Mouse (Mus musculus) kidney, adult 2 months (tissue): Measurements from ENCODE around the gene Sdk2.

Experiments
- CTCF ChIP-seq: fragments of 200-500 bp; conservative IDR thresholded peaks from 2 replicates; pipeline ENCODE4 v1.5.1; 2011; ENCODE audit warnings: low read depth, mild to moderate bottlenecking, control low read depth, low read length, moderate library complexity, mixed read lengths; ENCODE audit not compliant: insufficient read depth, insufficient read length
- POLR2A ChIP-seq: fragments of 200-500 bp; IDR thresholded peaks from one replicate; pipeline ENCODE4 v1.6.1; 2011; ENCODE audit warnings: low read depth, low read length, control low read depth

GRCm38 (mm10) chr11:114065596-114065995, 1.2 kb downstream of the Sdk2 start:
- TF ChIP-seq POLR2A (no peak), CTCF (no peak)
